In the genomic region with DNA sequence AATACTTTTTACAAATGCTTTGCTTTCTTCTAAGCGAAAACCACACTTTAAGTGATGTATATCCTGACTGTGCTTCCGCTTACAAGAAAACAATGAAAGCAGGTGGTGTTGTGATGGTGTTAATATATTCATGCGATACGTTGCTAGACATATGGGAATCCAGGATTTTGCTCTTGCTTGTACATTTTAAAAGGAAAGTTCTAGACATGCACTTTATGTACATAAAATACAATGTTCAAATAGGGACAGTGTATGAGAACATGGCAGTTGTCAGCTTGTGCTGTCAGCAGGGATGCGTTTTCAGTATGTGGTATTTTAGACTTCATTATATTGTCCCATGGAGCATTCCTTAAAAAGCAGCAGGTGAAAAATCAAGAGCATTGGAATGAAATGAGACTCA, we compare ENCODE assay signal across 17 mouse cellular contexts.
DNase-seq lines count a peak whose midpoint lies in the region; ATAC-seq and TF ChIP-seq lines count a peak whose summit lies in the region.
"Had no signal": no experiment of that assay in that cellular context is flagged by ENCODE, and none has a peak within 500 bp of the region (broad histone marks: within the 10 kb centered on the region; RNA-seq: fewer than 3 reads in every experiment).

No protein-coding gene starts in this region.

- no peaks in the 10 kb centered on the region for H3K36me3 ChIP-seq in forebrain, postnatal 0 days (ENCODE audit: insufficient read depth)
- H3K36me3 ChIP-seq in forebrain, embryonic 13.5 days (ENCODE audit: poor library complexity, severe bottlenecking): no peaks in the 10 kb centered on the region
- H3K36me3 ChIP-seq in midbrain, embryonic 13.5 days: no peaks in the 10 kb centered on the region
- no peaks in the 10 kb centered on the region for H3K36me3 ChIP-seq in midbrain, embryonic 10.5 days
- H3K36me3 ChIP-seq in midbrain, postnatal 0 days (ENCODE audit: insufficient read depth, low read length): no peaks in the 10 kb centered on the region
- H3K36me3 ChIP-seq: embryonic facial prominence, embryonic 12.5 days; heart, embryonic 13.5 days; hindbrain, embryonic 15.5 days had no signal

- no peaks in the 10 kb centered on the region for H3K27me3 ChIP-seq in forebrain, postnatal 0 days (ENCODE audit: insufficient read depth, low read length)
- no peaks in the 10 kb centered on the region for H3K27me3 ChIP-seq in forebrain, embryonic 13.5 days
- H3K27me3 ChIP-seq in midbrain, embryonic 13.5 days: no peaks in the 10 kb centered on the region
- H3K27me3 ChIP-seq in midbrain, embryonic 10.5 days (ENCODE audit: low read depth, poor library complexity, severe bottlenecking): no peaks in the 10 kb centered on the region
- no peaks in the 10 kb centered on the region for H3K27me3 ChIP-seq in midbrain, postnatal 0 days (ENCODE audit: insufficient read depth, low read length)
- H3K27me3 ChIP-seq: embryonic facial prominence, embryonic 12.5 days; heart, embryonic 13.5 days; hindbrain, embryonic 15.5 days had no signal

- DNase-seq in forebrain, postnatal 0 days: peak; percentile 30
- no peak for DNase-seq in midbrain, embryonic 10.5 days (ENCODE audit: low spot score)
- DNase-seq in brain, embryonic 14.5 days (ENCODE audit: low read depth): peak; percentile 57
- DNase-seq in midbrain, postnatal 0 days (ENCODE audit: low spot score): no peak
- DNase-seq in gastrocnemius, postnatal 4 days (ENCODE audit: low spot score in 2 of 2): no peak
- DNase-seq: adrenal gland, adult 2 months; adrenal gland, postnatal 25 days; cerebellum, adult 11-12 months; cerebellum, adult 9-10 months; cerebellum, postnatal 25 days; gastrocnemius, postnatal 14 days; heart, postnatal 36 days had no signal

- no peak for TF ChIP-seq POLR2A in brain, embryonic 14.5 days (IDR thresholded peaks at IDR 0.05; ENCODE audit: borderline replicate concordance, extremely low read depth, insufficient read depth, insufficient read length, poor library complexity, severe bottlenecking)

- no peak overlapping the region for H3K9ac ChIP-seq in forebrain, postnatal 0 days
- no peak overlapping the region for H3K9ac ChIP-seq in forebrain, embryonic 13.5 days
- no peak overlapping the region for H3K9ac ChIP-seq in midbrain, embryonic 13.5 days (replicated peaks)
- H3K9ac ChIP-seq in midbrain, postnatal 0 days (replicated peaks; ENCODE audit: low read length, poor library complexity, severe bottlenecking): no peak overlapping the region
- H3K9ac ChIP-seq: embryonic facial prominence, embryonic 12.5 days; heart, embryonic 13.5 days; hindbrain, embryonic 15.5 days had no signal

- peak; percentile 83 for ATAC-seq in forebrain, postnatal 0 days
- ATAC-seq in forebrain, embryonic 13.5 days: no peak; the same call in 1 of the 2 replicates
- no peak for ATAC-seq in midbrain, embryonic 13.5 days
- peak; percentile 49; the same call in 1 of the 2 replicates for ATAC-seq in midbrain, postnatal 0 days (ENCODE audit: low FRiP score)

- H3K4me1 ChIP-seq in forebrain, postnatal 0 days (ENCODE audit: insufficient read depth): no peaks in the 10 kb centered on the region
- H3K4me1 ChIP-seq in forebrain, embryonic 13.5 days: no peaks in the 10 kb centered on the region
- no peaks in the 10 kb centered on the region for H3K4me1 ChIP-seq in midbrain, embryonic 13.5 days (replicated peaks)
- H3K4me1 ChIP-seq in midbrain, embryonic 10.5 days: no peaks in the 10 kb centered on the region
- no peaks in the 10 kb centered on the region for H3K4me1 ChIP-seq in midbrain, postnatal 0 days (ENCODE audit: insufficient read depth, low read length)
- H3K4me1 ChIP-seq: embryonic facial prominence, embryonic 12.5 days; heart, embryonic 13.5 days; hindbrain, embryonic 15.5 days had no signal

- no peak overlapping the region for H3K27ac ChIP-seq in forebrain, postnatal 0 days (ENCODE audit: low read depth, low read length)
- no peak overlapping the region for H3K27ac ChIP-seq in forebrain, embryonic 13.5 days
- peak overlapping the region; percentile 25; the same call in 1 of the 2 replicates for H3K27ac ChIP-seq in midbrain, embryonic 13.5 days
- no peak overlapping the region for H3K27ac ChIP-seq in midbrain, embryonic 10.5 days (replicated peaks)
- H3K27ac ChIP-seq in midbrain, postnatal 0 days (ENCODE audit: low read depth, low read length): no peak overlapping the region
- H3K27ac ChIP-seq: embryonic facial prominence, embryonic 12.5 days; heart, embryonic 13.5 days; hindbrain, embryonic 15.5 days had no signal

- no peak for TF ChIP-seq CTCF in forebrain, postnatal 0 days (IDR thresholded peaks at IDR 0.05; ENCODE audit: low read depth)
- no peak for TF ChIP-seq CTCF in brain, embryonic 14.5 days (IDR thresholded peaks at IDR 0.05; ENCODE audit: borderline replicate concordance, extremely low read depth, insufficient read depth, insufficient read length)
- TF ChIP-seq CTCF in midbrain, postnatal 0 days (IDR thresholded peaks at IDR 0.05): no peak

- H3K4me3 ChIP-seq in forebrain, postnatal 0 days (ENCODE audit: low read depth, low read length): no peak overlapping the region
- H3K4me3 ChIP-seq in forebrain, embryonic 13.5 days: no peak overlapping the region
- no peak overlapping the region for H3K4me3 ChIP-seq in midbrain, embryonic 13.5 days (replicated peaks)
- H3K4me3 ChIP-seq in midbrain, embryonic 10.5 days: no peak overlapping the region
- no peak overlapping the region for H3K4me3 ChIP-seq in midbrain, postnatal 0 days (ENCODE audit: low read depth, low read length)
- H3K4me3 ChIP-seq: embryonic facial prominence, embryonic 12.5 days; heart, embryonic 13.5 days; hindbrain, embryonic 15.5 days had no signal

- no peak overlapping the region for H3K4me2 ChIP-seq in forebrain, postnatal 0 days (ENCODE audit: low read depth)
- H3K4me2 ChIP-seq in forebrain, embryonic 13.5 days: no peak overlapping the region
- H3K4me2 ChIP-seq in midbrain, embryonic 13.5 days (replicated peaks): no peak overlapping the region
- H3K4me2 ChIP-seq in midbrain, postnatal 0 days (ENCODE audit: low read depth, low read length, poor library complexity, severe bottlenecking): no peak overlapping the region
- H3K4me2 ChIP-seq: embryonic facial prominence, embryonic 12.5 days; heart, embryonic 13.5 days; hindbrain, embryonic 15.5 days had no signal

- H3K9me3 ChIP-seq in forebrain, postnatal 0 days (ENCODE audit: low read length): no peaks in the 10 kb centered on the region
- no peaks in the 10 kb centered on the region for H3K9me3 ChIP-seq in forebrain, embryonic 13.5 days (replicated peaks)
- H3K9me3 ChIP-seq in midbrain, embryonic 13.5 days: no peaks in the 10 kb centered on the region
- H3K9me3 ChIP-seq in midbrain, embryonic 10.5 days (replicated peaks): no peaks in the 10 kb centered on the region
- H3K9me3 ChIP-seq in midbrain, postnatal 0 days (ENCODE audit: low read length): no peaks in the 10 kb centered on the region
- H3K9me3 ChIP-seq: embryonic facial prominence, embryonic 12.5 days; heart, embryonic 13.5 days; hindbrain, embryonic 15.5 days had no signal

- WGBS in forebrain, postnatal 0 days: 69% methylated on average over 5 of the region's 5 CpGs
- 79% methylated on average over 5 of the region's 5 CpGs for WGBS in forebrain, embryonic 13.5 days
- WGBS in midbrain, embryonic 13.5 days: 87% methylated on average over 5 of the region's 5 CpGs
- 92% methylated on average over 5 of the region's 5 CpGs for WGBS in midbrain, embryonic 10.5 days
- 75% methylated on average over 5 of the region's 5 CpGs for WGBS in midbrain, postnatal 0 days

Comparison
In these comparisons a context has a peak if more than half of its experiments do, and no peak if none do; other contexts are left out.
1. ATAC-seq: peak in forebrain, postnatal 0 days (single experiment) and midbrain, postnatal 0 days (single experiment); none in forebrain, embryonic 13.5 days (single experiment) and midbrain, embryonic 13.5 days (single experiment).
2. DNase-seq: peak in forebrain, postnatal 0 days (single experiment) and brain, embryonic 14.5 days (single experiment); none in midbrain, embryonic 10.5 days (single experiment), midbrain, postnatal 0 days (single experiment) and gastrocnemius, postnatal 4 days (0 of 2).